Mouse (Mus musculus) E14TG2a.4 (cell line): ENCODE results near the gene Polr3gl.

Experiments
- CTCF ChIP-seq: conservative IDR thresholded peaks from 2 replicates; pipeline ENCODE4 v1.5.1; 2014; ENCODE audit warnings: low read length
- NANOG ChIP-seq: IDR thresholded peaks from 2 replicates; pipeline ENCODE4 v1.6.1; 2014; ENCODE audit warnings: borderline replicate concordance, low read length, mixed read lengths

DNA sequence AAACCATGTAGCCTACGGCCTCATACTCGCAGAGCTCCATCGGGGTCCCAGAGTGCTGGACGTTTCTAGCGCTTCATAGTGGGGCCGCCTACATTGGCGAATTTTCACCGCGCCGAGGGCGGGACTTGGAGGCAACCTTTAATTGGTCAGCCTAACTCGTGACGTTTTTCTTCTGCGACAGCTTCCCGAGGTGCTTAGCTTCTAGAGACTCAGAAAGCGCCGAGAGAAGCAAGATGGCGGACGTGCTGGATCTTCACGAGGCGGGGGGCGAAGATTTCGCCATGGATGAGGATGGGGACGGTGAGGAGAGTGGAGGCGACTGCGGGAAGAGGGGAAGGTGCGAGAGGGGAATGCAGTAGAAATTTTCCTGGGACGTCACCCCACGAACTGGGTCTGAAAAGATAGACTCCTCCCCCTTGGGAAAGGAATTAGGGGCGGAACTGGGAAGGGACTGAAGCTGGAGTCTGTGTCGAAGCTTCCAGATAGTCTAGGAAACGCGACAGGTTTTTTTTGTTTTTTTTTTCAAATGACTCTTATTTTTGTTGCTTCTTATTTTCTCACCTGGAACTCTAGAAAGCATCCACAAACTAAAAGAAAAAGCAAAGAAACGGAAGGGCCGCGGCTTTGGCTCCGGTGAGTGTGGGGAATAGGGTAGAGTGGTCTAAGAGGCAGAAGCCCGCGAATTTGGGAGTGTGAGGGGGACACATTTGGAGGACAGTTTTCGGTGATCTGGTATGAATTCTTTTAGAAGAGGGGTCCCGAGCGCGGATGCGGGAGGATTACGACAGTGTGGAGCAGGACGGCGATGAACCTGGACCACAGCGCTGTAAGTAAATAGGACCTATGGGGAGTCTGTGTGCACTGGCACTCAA is 36.0 kb upstream of the Polr3gl start, which contains the start of gene Rbm8a:
- TF ChIP-seq CTCF: no peak
- no peak for TF ChIP-seq NANOG
